Mouse (Mus musculus): ENCODE measurements around the gene Syn3. TPM values are rescaled to one million over a fixed set of nuclear protein-coding genes. Genes with fewer than 3 reads are reported as not detected.
A peak's percentile ranks its signal among the peaks of the same experiment; 100 is the strongest.

Gene Syn3
- polyA plus RNA-seq, 1 experiment from 2014 or later, result 0.99 TPM

DNA sequence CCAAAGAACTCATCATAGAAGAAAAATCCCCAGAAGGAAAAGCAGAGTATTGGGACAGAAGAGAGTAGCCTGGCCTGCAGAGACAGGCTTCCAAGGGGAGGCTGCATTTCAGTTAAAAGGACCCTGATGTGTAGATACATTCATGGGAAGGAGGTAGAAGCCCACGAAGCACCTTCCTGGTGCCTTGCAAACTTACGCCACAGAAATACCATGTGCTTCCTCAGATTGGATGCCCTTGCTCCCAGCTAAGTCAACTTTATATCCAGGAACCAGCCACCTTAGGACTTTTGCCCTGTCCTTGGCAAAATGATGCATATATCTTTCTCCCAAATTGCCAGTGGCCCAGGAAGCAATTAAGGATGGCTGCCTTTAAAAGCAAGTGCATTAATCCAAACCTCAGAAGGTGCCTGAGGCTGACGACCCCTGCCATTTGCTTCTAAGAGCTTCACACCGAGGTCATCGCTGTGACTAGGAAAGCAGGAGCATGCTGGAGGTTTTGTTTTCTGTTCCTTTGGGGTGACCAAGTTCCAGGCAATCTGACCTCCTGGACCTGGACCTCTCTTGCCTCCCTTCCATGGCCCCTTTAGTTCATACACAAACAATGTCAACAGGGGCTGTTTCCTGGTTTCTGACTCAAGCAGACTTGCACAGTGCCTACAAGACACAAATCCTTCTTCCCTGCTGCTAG lies 167.6 kb downstream of the Syn3 start:
- peaks cover 3% of the 10 kb centered on the region; the same call in 1 of the 2 replicates for H3K36me3 ChIP-seq (ENCODE audit: control insufficient read depth, insufficient read depth, low read length)
- WGBS (ENCODE audit: insufficient replicate concordance), result 54% methylated on average over 5 of the region's 5 CpGs
- no peak overlapping the region for H3K4me2 ChIP-seq
- H3K9me3 ChIP-seq (replicated peaks; ENCODE audit: control insufficient read depth, low read length), result no peaks in the 10 kb centered on the region
- no peak overlapping the region for H3K4me3 ChIP-seq (ENCODE audit: low read depth, low read length)
- H3K9ac ChIP-seq (ENCODE audit: low read depth, low read length), result no peak overlapping the region
- H3K27ac ChIP-seq (ENCODE audit: low read depth, low read length), result peak overlapping the region; percentile 50
- ATAC-seq (replicated peaks; ENCODE audit: insufficient number of reproducible peaks, low FRiP score, low TSS enrichment), result no peak
- no peaks in the 10 kb centered on the region for H3K27me3 ChIP-seq (ENCODE audit: control insufficient read depth, insufficient read depth, low read length)
- peaks cover 35% of the 10 kb centered on the region for H3K4me1 ChIP-seq (ENCODE audit: control insufficient read depth, insufficient read depth, low read length)

DNA sequence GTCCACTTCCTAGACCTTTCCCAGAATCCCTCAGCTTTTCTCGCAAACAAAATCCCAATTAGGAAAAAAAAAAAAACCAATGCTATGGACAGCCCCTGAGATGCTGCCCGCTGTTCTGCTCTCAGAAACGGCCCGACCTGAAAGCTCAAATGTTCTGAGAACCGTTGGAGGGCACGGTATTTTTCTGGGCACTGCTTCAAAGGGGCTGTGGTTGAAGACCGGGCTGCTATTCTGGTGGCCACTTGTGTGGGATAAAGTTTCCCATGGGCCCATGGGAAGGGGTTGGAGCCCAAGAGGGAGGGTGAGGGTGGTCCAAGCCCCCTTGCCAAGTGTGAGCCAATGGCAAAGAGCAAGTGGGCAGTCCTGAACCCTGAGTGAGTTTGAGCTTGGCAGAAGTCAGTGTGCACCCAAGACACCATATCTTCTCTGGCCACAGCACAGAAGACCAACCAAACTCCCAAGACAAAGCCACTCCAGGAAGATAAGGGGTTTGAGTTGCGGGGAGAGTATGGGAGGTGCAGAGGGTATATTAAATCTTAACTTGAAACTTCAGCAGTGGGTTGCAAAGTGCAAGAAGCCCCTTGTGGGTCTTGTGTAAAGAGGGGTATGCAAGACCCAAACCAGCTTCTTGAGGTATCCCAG lies 169.3 kb downstream of the Syn3 start:
- Histone ChIP-seq H3K27me3 (ENCODE audit: control insufficient read depth, insufficient read depth, low read length) (no peaks in the 10 kb centered on the region), H3K36me3 (ENCODE audit: control insufficient read depth, insufficient read depth, low read length) (peaks cover 3% of the 10 kb centered on the region; the same call in 1 of the 2 replicates), H3K9me3 (replicated peaks; ENCODE audit: control insufficient read depth, low read length) (no peaks in the 10 kb centered on the region), H3K4me3 (ENCODE audit: low read depth, low read length) (no peak overlapping the region), H3K4me1 (ENCODE audit: control insufficient read depth, insufficient read depth, low read length) (peaks cover 30% of the 10 kb centered on the region), H3K4me2 (no peak overlapping the region), H3K27ac (ENCODE audit: low read depth, low read length) (no peak overlapping the region), H3K9ac (ENCODE audit: low read depth, low read length) (no peak overlapping the region)
- no peak for ATAC-seq (replicated peaks; ENCODE audit: insufficient number of reproducible peaks, low FRiP score, low TSS enrichment)
- 90% methylated on average over 8 of the region's 8 CpGs for WGBS (ENCODE audit: insufficient replicate concordance)

DNA sequence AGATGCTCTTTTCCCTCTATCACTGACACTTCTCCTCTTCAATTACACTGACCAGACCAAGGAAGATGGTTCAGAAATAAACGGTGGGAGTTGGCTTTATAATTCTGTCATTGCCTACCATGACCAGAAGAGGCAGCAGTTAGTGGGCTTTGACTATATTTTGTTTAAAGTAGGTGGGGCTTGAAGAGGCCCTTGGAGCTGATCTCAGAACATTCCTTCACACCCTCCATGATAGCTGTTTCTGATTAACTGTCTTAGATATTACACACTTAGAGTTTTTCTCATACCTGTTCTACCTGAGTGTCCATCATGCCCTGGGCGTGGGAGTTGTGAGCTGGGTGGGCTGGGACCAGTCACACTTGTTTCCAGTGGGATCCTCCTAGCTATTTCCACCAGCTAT lies 170.0 kb downstream of the Syn3 start:
- Histone ChIP-seq H3K27me3 (ENCODE audit: control insufficient read depth, insufficient read depth, low read length) (no peaks in the 10 kb centered on the region), H3K4me1 (ENCODE audit: control insufficient read depth, insufficient read depth, low read length) (peaks cover 26% of the 10 kb centered on the region), H3K4me2 (no peak overlapping the region), H3K9ac (ENCODE audit: low read depth, low read length) (no peak overlapping the region), H3K4me3 (ENCODE audit: low read depth, low read length) (no peak overlapping the region), H3K9me3 (replicated peaks; ENCODE audit: control insufficient read depth, low read length) (no peaks in the 10 kb centered on the region), H3K27ac (ENCODE audit: low read depth, low read length) (no peak overlapping the region), H3K36me3 (ENCODE audit: control insufficient read depth, insufficient read depth, low read length) (peaks cover 3% of the 10 kb centered on the region; the same call in 1 of the 2 replicates)
- ATAC-seq (replicated peaks; ENCODE audit: insufficient number of reproducible peaks, low FRiP score, low TSS enrichment), result no peak
- 90% methylated on average over 2 of the region's 2 CpGs for WGBS (ENCODE audit: insufficient replicate concordance)

GRCm38 (mm10) chr10:86328143-86328542 lies 170.6 kb downstream of the Syn3 start:
- 88% methylated on average over 4 of the region's 4 CpGs for WGBS (ENCODE audit: insufficient replicate concordance)
- no peak overlapping the region for H3K4me3 ChIP-seq (ENCODE audit: low read depth, low read length)
- H3K27ac ChIP-seq (ENCODE audit: low read depth, low read length), result no peak overlapping the region
- no peak overlapping the region for H3K4me2 ChIP-seq
- H3K27me3 ChIP-seq (ENCODE audit: control insufficient read depth, insufficient read depth, low read length), result no peaks in the 10 kb centered on the region
- H3K9me3 ChIP-seq (replicated peaks; ENCODE audit: control insufficient read depth, low read length), result no peaks in the 10 kb centered on the region
- H3K36me3 ChIP-seq (ENCODE audit: control insufficient read depth, insufficient read depth, low read length), result peaks cover 3% of the 10 kb centered on the region; the same call in 1 of the 2 replicates
- H3K9ac ChIP-seq (ENCODE audit: low read depth, low read length), result no peak overlapping the region
- H3K4me1 ChIP-seq (ENCODE audit: control insufficient read depth, insufficient read depth, low read length), result peaks cover 24% of the 10 kb centered on the region
- no peak for ATAC-seq (replicated peaks; ENCODE audit: insufficient number of reproducible peaks, low FRiP score, low TSS enrichment)

DNA sequence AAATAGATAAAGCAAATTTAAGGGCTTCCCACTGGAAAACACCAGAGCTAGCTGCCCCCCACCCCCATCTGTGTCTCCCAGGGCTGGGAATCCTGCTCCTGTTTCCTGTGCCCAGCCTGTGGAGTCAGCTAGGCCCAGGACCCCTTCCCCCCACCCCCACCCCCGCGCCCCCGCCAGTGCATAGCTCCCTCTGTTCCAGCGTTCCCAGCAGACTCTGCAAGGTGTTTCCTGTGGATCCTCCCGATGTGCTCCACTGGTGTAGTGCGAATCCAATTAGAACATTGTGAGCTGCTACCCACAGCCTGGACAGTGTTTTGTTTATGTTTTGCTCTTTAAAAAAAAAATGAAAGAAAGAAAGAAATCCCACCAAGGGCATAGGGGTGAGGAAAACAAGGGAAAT lies 173.4 kb downstream of the Syn3 start:
- Histone ChIP-seq H3K4me2 (no peak overlapping the region), H3K27ac (ENCODE audit: low read depth, low read length) (no peak overlapping the region), H3K4me3 (ENCODE audit: low read depth, low read length) (no peak overlapping the region), H3K9ac (ENCODE audit: low read depth, low read length) (no peak overlapping the region), H3K27me3 (ENCODE audit: control insufficient read depth, insufficient read depth, low read length) (no peaks in the 10 kb centered on the region), H3K9me3 (replicated peaks; ENCODE audit: control insufficient read depth, low read length) (no peaks in the 10 kb centered on the region), H3K36me3 (ENCODE audit: control insufficient read depth, insufficient read depth, low read length) (peaks cover 3% of the 10 kb centered on the region; the same call in 1 of the 2 replicates), H3K4me1 (ENCODE audit: control insufficient read depth, insufficient read depth, low read length) (peaks cover 10% of the 10 kb centered on the region; the same call in 1 of the 2 replicates)
- WGBS (ENCODE audit: insufficient replicate concordance), result 19% methylated on average over 6 of the region's 6 CpGs
- no peak for ATAC-seq (replicated peaks; ENCODE audit: insufficient number of reproducible peaks, low FRiP score, low TSS enrichment)

GRCm38 (mm10) chr10:86323275-86323994 lies 175.3 kb downstream of the Syn3 start:
- Histone ChIP-seq H3K4me2 (no peak overlapping the region), H3K27me3 (ENCODE audit: control insufficient read depth, insufficient read depth, low read length) (no peaks in the 10 kb centered on the region), H3K4me3 (ENCODE audit: low read depth, low read length) (no peak overlapping the region), H3K9ac (ENCODE audit: low read depth, low read length) (no peak overlapping the region), H3K27ac (ENCODE audit: low read depth, low read length) (no peak overlapping the region), H3K4me1 (ENCODE audit: control insufficient read depth, insufficient read depth, low read length) (peaks cover 10% of the 10 kb centered on the region; the same call in 1 of the 2 replicates), H3K9me3 (replicated peaks; ENCODE audit: control insufficient read depth, low read length) (no peaks in the 10 kb centered on the region), H3K36me3 (ENCODE audit: control insufficient read depth, insufficient read depth, low read length) (peaks cover 3% of the 10 kb centered on the region; the same call in 1 of the 2 replicates)
- no peak for ATAC-seq (replicated peaks; ENCODE audit: insufficient number of reproducible peaks, low FRiP score, low TSS enrichment)
- 79% methylated on average over 4 of the region's 4 CpGs for WGBS (ENCODE audit: insufficient replicate concordance)

DNA sequence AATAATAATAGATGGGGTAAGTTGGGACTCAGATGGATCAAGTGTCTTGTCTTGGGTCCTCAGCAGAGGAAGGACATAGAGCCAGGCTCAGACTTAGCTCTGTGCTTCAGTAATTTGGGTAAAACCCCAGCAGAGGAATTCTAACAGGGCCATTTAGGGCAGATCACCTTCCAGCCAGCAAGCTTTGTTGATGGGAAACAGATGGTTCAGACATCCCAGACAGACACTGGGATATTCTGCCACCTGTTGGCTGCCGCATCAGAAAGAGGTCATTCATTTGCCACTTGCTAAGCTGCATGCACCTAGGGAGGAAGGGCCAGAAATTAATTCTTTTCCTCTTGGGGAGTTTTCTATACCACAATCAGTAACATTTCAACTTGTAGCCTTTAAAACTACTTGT lies 176.7 kb downstream of the Syn3 start:
- 38% methylated on average over 1 of the region's 1 CpGs for WGBS (ENCODE audit: insufficient replicate concordance)
- Histone ChIP-seq H3K9ac (ENCODE audit: low read depth, low read length) (no peak overlapping the region), H3K27me3 (ENCODE audit: control insufficient read depth, insufficient read depth, low read length) (no peaks in the 10 kb centered on the region), H3K4me3 (ENCODE audit: low read depth, low read length) (no peak overlapping the region), H3K4me2 (no peak overlapping the region), H3K4me1 (ENCODE audit: control insufficient read depth, insufficient read depth, low read length) (peaks cover 13% of the 10 kb centered on the region; the same call in 1 of the 2 replicates), H3K36me3 (ENCODE audit: control insufficient read depth, insufficient read depth, low read length) (peaks cover 3% of the 10 kb centered on the region; the same call in 1 of the 2 replicates), H3K9me3 (replicated peaks; ENCODE audit: control insufficient read depth, low read length) (no peaks in the 10 kb centered on the region), H3K27ac (ENCODE audit: low read depth, low read length) (no peak overlapping the region)
- no peak for ATAC-seq (replicated peaks; ENCODE audit: insufficient number of reproducible peaks, low FRiP score, low TSS enrichment)

GRCm38 (mm10) chr10:86321194-86321593 lies 177.5 kb downstream of the Syn3 start:
- Histone ChIP-seq H3K9ac (ENCODE audit: low read depth, low read length) (no peak overlapping the region), H3K27ac (ENCODE audit: low read depth, low read length) (no peak overlapping the region), H3K4me1 (ENCODE audit: control insufficient read depth, insufficient read depth, low read length) (peaks cover 13% of the 10 kb centered on the region; the same call in 1 of the 2 replicates), H3K36me3 (ENCODE audit: control insufficient read depth, insufficient read depth, low read length) (no peaks in the 10 kb centered on the region), H3K9me3 (replicated peaks; ENCODE audit: control insufficient read depth, low read length) (no peaks in the 10 kb centered on the region), H3K27me3 (ENCODE audit: control insufficient read depth, insufficient read depth, low read length) (no peaks in the 10 kb centered on the region), H3K4me3 (ENCODE audit: low read depth, low read length) (no peak overlapping the region), H3K4me2 (no peak overlapping the region)
- ATAC-seq (replicated peaks; ENCODE audit: insufficient number of reproducible peaks, low FRiP score, low TSS enrichment), result no peak
- WGBS (ENCODE audit: insufficient replicate concordance), result 72% methylated on average over 8 of the region's 8 CpGs

All from heart, embryonic 11.5 days (tissue).